Mouse (Mus musculus): Measurements from ENCODE around the gene Col23a1.

DNA sequence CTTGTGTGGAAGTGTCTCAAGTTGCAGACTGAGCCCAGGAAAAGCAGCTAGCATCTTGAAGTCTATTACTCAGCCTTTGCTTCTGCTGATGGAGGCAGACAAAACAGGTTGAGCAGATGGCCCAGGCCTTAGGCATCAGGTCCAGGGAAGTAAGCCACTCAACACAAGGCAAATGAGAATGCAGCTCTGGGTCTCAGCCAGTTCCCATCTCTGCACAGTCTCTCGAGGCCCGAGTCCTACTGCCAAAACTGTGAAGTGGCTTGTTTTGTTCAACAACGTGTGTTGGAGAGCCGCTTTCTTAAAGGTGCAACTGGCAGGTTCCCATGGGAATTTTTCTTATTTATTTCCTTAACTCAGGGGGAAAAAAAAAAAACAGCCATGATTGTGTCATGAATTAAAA is 101.8 kb downstream of the Col23a1 start:
- TF ChIP-seq POLR2A (IDR thresholded peaks at IDR 0.05; ENCODE audit: insufficient read length, low read depth) = no peak
- no peak for TF ChIP-seq USF1 (IDR thresholded peaks at IDR 0.05; ENCODE audit: low read depth)
- no peak for TF ChIP-seq CEBPB (IDR thresholded peaks at IDR 0.05; ENCODE audit: insufficient read depth, poor library complexity, severe bottlenecking)
- no peak for TF ChIP-seq MYOD1 (IDR thresholded peaks at IDR 0.05; ENCODE audit: control insufficient read depth in 1 of 3, insufficient read length in 2 of 3, low read depth in 2 of 3)

Measured in myocyte (in vitro differentiated cells).